Mouse (Mus musculus) lung, postnatal 0 days (tissue): Measurements from ENCODE around the gene Meis2. TPM values are rescaled to one million over a fixed set of nuclear protein-coding genes. Genes with fewer than 3 reads are reported as not detected.

Experiments
- ATAC-seq: fragments of 200-750 bp; cut with Nextera tagmentation; 2 replicates; pipeline ENCODE4 v1.8.0; 2017; ENCODE audit warnings: moderate library complexity
- DNase-seq: peaks from one replicate; pipeline ENCODE4 v3.0.0-alpha.2; 2016; ENCODE audit warnings: low spot score
- H3K27ac ChIP-seq: fragments of 300-500 bp; sonication (generic); 2 replicates; pipeline ENCODE4 v1.5.1; 2014; ENCODE audit warnings: antibody characterized with exemption, mild to moderate bottlenecking, low read length, mixed read lengths
- H3K27me3 ChIP-seq: fragments of 300-500 bp; sonication (generic); replicated peaks from 2 replicates; pipeline ENCODE4 v1.6.1; 2014; ENCODE audit warnings: low read length, mixed read lengths; ENCODE audit not compliant: insufficient read depth
- H3K36me3 ChIP-seq: fragments of 300-500 bp; sonication (generic); 2 replicates; pipeline ENCODE4 v1.6.1; 2014; ENCODE audit warnings: low read length, mixed read lengths; ENCODE audit not compliant: insufficient read depth
- H3K4me1 ChIP-seq: fragments of 300-500 bp; sonication (generic); 2 replicates; pipeline ENCODE4 v1.6.1; 2014; ENCODE audit warnings: antibody characterized with exemption, low read depth, low read length, mixed read lengths; ENCODE audit not compliant: insufficient read depth
- H3K4me2 ChIP-seq: fragments of 300-500 bp; sonication (generic); replicated peaks from 2 replicates; pipeline ENCODE4 v1.6.1; 2014; ENCODE audit warnings: low read depth, mild to moderate bottlenecking, low read length, moderate library complexity, mixed read lengths
- H3K4me3 ChIP-seq: fragments of 300-500 bp; sonication (generic); 2 replicates; pipeline ENCODE4 v1.5.1; 2014; ENCODE audit warnings: low read depth, low read length
- H3K9ac ChIP-seq: fragments of 300-500 bp; sonication (generic); replicated peaks from 2 replicates; pipeline ENCODE4 v1.6.1; 2014; ENCODE audit warnings: low read depth, mild to moderate bottlenecking
- H3K9me3 ChIP-seq: fragments of 300-500 bp; sonication (generic); 2 replicates; pipeline ENCODE4 v1.6.1; 2016; ENCODE audit warnings: low read length, mixed read lengths
- CTCF ChIP-seq: IDR thresholded peaks from 2 replicates; pipeline ENCODE4 v1.5.1; 2016; ENCODE audit warnings: antibody characterized with exemption, mild to moderate bottlenecking
- EP300 ChIP-seq: IDR thresholded peaks from 2 replicates; pipeline ENCODE4 v1.6.1; 2016; ENCODE audit warnings: antibody characterized with exemption, mild to moderate bottlenecking, control low read depth
- WGBS: fragments of 180-500 bp; shearing (Covaris S2); extraction: QIAGEN DNeasy Blood & Tissue Kit; methylation state at CpG from one replicate; pipeline ENCODE4 v1.1.7; 2014; 5-methylcytosine and 5-hydroxymethylcytosine counted together
- polyA plus RNA-seq: library from polyadenylated mRNA; unstranded; fragments of >200 nt; fragmentation: Nextera tagmentation; extraction: Ambion mirVana; gene quantifications from 2 replicates; pipeline ENCODE4 v1.2.1, GENCODE M21; 2015

Meis2 gene
- polyA plus RNA-seq, 1 experiment from 2014 or later, result 12.0 TPM

- Histone ChIP-seq H3K9ac (no peak overlapping the region), H3K4me1 (no peaks in the 10 kb centered on the region), H3K9me3 (no peaks in the 10 kb centered on the region), H3K27me3 (no peaks in the 10 kb centered on the region), H3K4me2 (no peak overlapping the region), H3K4me3 (no peak overlapping the region), H3K27ac (no peak overlapping the region), H3K36me3 (no peaks in the 10 kb centered on the region)
- 84% methylated on average over 3 of the region's 3 CpGs for WGBS
- no peak for ATAC-seq
- no peak for DNase-seq
- TF ChIP-seq CTCF (no peak), EP300 (no peak)
Observed at GRCm38 (mm10) chr2:115971296-115971805, 94.3 kb downstream of the Meis2 start.

- H3K9me3 ChIP-seq, result no peaks in the 10 kb centered on the region
- 83% methylated on average over 9 of the region's 9 CpGs for WGBS
- no peak overlapping the region for H3K4me3 ChIP-seq
- H3K27me3 ChIP-seq, result no peaks in the 10 kb centered on the region
- no peak for ATAC-seq
- H3K27ac ChIP-seq, result no peak overlapping the region
- H3K4me1 ChIP-seq, result no peaks in the 10 kb centered on the region
- H3K4me2 ChIP-seq, result no peak overlapping the region
- H3K36me3 ChIP-seq, result no peaks in the 10 kb centered on the region
- TF ChIP-seq CTCF, result no peak
- TF ChIP-seq EP300, result no peak
- no peak overlapping the region for H3K9ac ChIP-seq
- DNase-seq, result no peak
Observed at GRCm38 (mm10) chr2:115970091-115970820, 95.4 kb downstream of the Meis2 start.

- ATAC-seq, result no peak
- Histone ChIP-seq H3K36me3 (no peaks in the 10 kb centered on the region), H3K27me3 (no peaks in the 10 kb centered on the region), H3K9ac (no peak overlapping the region), H3K4me2 (no peak overlapping the region), H3K4me1 (no peaks in the 10 kb centered on the region), H3K27ac (no peak overlapping the region), H3K4me3 (no peak overlapping the region), H3K9me3 (no peaks in the 10 kb centered on the region)
- no peak for TF ChIP-seq CTCF
- TF ChIP-seq EP300, result no peak
- DNase-seq, result no peak
- WGBS, result 49% methylated on average over 8 of the region's 8 CpGs
Observed at GRCm38 (mm10) chr2:115969201-115969600, 96.4 kb downstream of the Meis2 start.

GRCm38 (mm10) chr2:115964911-115965310 lies 100.7 kb downstream of the Meis2 start:
- Histone ChIP-seq H3K9ac (no peak overlapping the region), H3K36me3 (no peaks in the 10 kb centered on the region), H3K4me3 (no peak overlapping the region), H3K4me1 (no peaks in the 10 kb centered on the region), H3K4me2 (no peak overlapping the region), H3K27me3 (no peaks in the 10 kb centered on the region), H3K27ac (no peak overlapping the region), H3K9me3 (no peaks in the 10 kb centered on the region)
- no peak for DNase-seq
- TF ChIP-seq CTCF (no peak), EP300 (no peak)
- no peak for ATAC-seq
- 89% methylated on average over 3 of the region's 3 CpGs for WGBS

- no peak for TF ChIP-seq EP300
- TF ChIP-seq CTCF, result no peak
- Histone ChIP-seq H3K4me2 (no peak overlapping the region), H3K27me3 (no peaks in the 10 kb centered on the region), H3K4me1 (no peaks in the 10 kb centered on the region), H3K9ac (no peak overlapping the region), H3K4me3 (no peak overlapping the region), H3K9me3 (no peaks in the 10 kb centered on the region), H3K27ac (no peak overlapping the region), H3K36me3 (no peaks in the 10 kb centered on the region)
- DNase-seq, result no peak
- ATAC-seq, result no peak
- 41% methylated on average over 5 of the region's 5 CpGs for WGBS
Observed at GRCm38 (mm10) chr2:115963293-115963835, 102.3 kb downstream of the Meis2 start.

GRCm38 (mm10) chr2:115962728-115963127 lies 102.9 kb downstream of the Meis2 start:
- TF ChIP-seq EP300 (no peak), CTCF (no peak)
- no peak overlapping the region for H3K27ac ChIP-seq
- H3K4me3 ChIP-seq, result no peak overlapping the region
- no peak for ATAC-seq
- no peaks in the 10 kb centered on the region for H3K4me1 ChIP-seq
- H3K9ac ChIP-seq, result no peak overlapping the region
- 67% methylated on average over 3 of the region's 3 CpGs for WGBS
- no peaks in the 10 kb centered on the region for H3K36me3 ChIP-seq
- H3K27me3 ChIP-seq, result no peaks in the 10 kb centered on the region
- no peak for DNase-seq
- H3K4me2 ChIP-seq, result no peak overlapping the region
- H3K9me3 ChIP-seq, result no peaks in the 10 kb centered on the region
